Mouse (Mus musculus) limb, embryonic 14.5 days (tissue): ENCODE results near the gene Sit1. TPM values are rescaled to one million over a fixed set of nuclear protein-coding genes. Genes with fewer than 3 reads are reported as not detected.
"Not testable (repeated sequence)": the region's sequence is repeated elsewhere in the genome, so short reads cannot be mapped to it uniquely, and the experiment has no call there.

Source experiments
- ATAC-seq: fragments of 200-750 bp; cut with Nextera tagmentation; 2 replicates; pipeline ENCODE4 v1.8.0; 2017; ENCODE audit warnings: low read depth, moderate number of reproducible peaks, moderate TSS enrichment; ENCODE audit not compliant: low FRiP score
- DNase-seq: peaks from one replicate; pipeline ENCODE4 v3.0.0-alpha.2; 2015; ENCODE audit warnings: low spot score
- H3K27ac ChIP-seq: fragments of 300-500 bp; sonication (generic); replicated peaks from 2 replicates; pipeline ENCODE4 v1.5.1; 2014; ENCODE audit warnings: low read depth, mild to moderate bottlenecking, low read length, moderate library complexity, mixed read lengths
- H3K27me3 ChIP-seq: fragments of 300-500 bp; sonication (generic); 2 replicates; pipeline ENCODE4 v1.6.1; 2014; ENCODE audit warnings: low read length, mixed read lengths; ENCODE audit not compliant: control insufficient read depth, insufficient read depth
- H3K36me3 ChIP-seq: fragments of 300-500 bp; sonication (generic); 2 replicates; pipeline ENCODE4 v1.6.1; 2014; ENCODE audit warnings: mild to moderate bottlenecking, low read length, moderate library complexity, mixed read lengths; ENCODE audit not compliant: control insufficient read depth, insufficient read depth
- H3K4me1 ChIP-seq: fragments of 300-500 bp; sonication (generic); 2 replicates; pipeline ENCODE4 v1.6.1; 2014; ENCODE audit warnings: antibody characterized with exemption, low read length, mixed read lengths; ENCODE audit not compliant: control insufficient read depth, insufficient read depth
- H3K4me2 ChIP-seq: fragments of 300-500 bp; sonication (generic); replicated peaks from 2 replicates; pipeline ENCODE4 v1.6.1; 2014; ENCODE audit warnings: low read depth, mild to moderate bottlenecking, low read length, moderate library complexity; ENCODE audit not compliant: severe bottlenecking
- H3K4me3 ChIP-seq: fragments of 300-500 bp; sonication (generic); replicated peaks from 2 replicates; pipeline ENCODE4 v1.5.1; 2014; ENCODE audit warnings: low read length
- H3K9ac ChIP-seq: fragments of 300-500 bp; sonication (generic); 2 replicates; pipeline ENCODE4 v1.6.1; 2014; ENCODE audit warnings: mild to moderate bottlenecking, low read depth, low read length, moderate library complexity; ENCODE audit not compliant: severe bottlenecking
- H3K9me3 ChIP-seq: fragments of 300-500 bp; sonication (generic); 2 replicates; pipeline ENCODE4 v1.6.1; 2016; ENCODE audit warnings: low read length; ENCODE audit not compliant: control insufficient read depth
- POLR2A ChIP-seq: fragments of 200-500 bp; IDR thresholded peaks from 2 replicates; pipeline ENCODE4 v1.8.0; 2012; ENCODE audit warnings: inconsistent platforms, mild to moderate bottlenecking, moderate library complexity, borderline replicate concordance; ENCODE audit not compliant: insufficient read depth, insufficient read length; ENCODE audit errors: extremely low read depth
- WGBS: fragments of 180-500 bp; shearing (Covaris S2); extraction: QIAGEN DNeasy Blood & Tissue Kit; methylation state at CpG from one replicate; pipeline ENCODE4 v1.1.7; 2014; 5-methylcytosine and 5-hydroxymethylcytosine counted together
- polyA plus RNA-seq, 2 experiments: library from polyadenylated mRNA; depleted of rRNA in 1 of 2; stranded (reverse) in 1 of 2; unstranded in 1 of 2; fragments of >200 nt; fragmentation: Nextera tagmentation in 1 of 2; extraction: Ambion mirVana in 1 of 2; gene quantifications; 2 replicates each; pipeline versions ENCODE4 v1.2.1 to v1.2.3; 2012 to 2014

Sit1 gene
- polyA plus RNA-seq, 2 experiments = not detected

GRCm38 (mm10) chr4:43490801-43491200 is 7.3 kb upstream of the Sit1 start:
- TF ChIP-seq POLR2A = no peak
- Histone ChIP-seq H3K4me1 (peaks cover 10% of the 10 kb centered on the region), H3K9ac (no peak overlapping the region), H3K9me3 (no peaks in the 10 kb centered on the region), H3K4me2 (no peak overlapping the region), H3K4me3 (no peak overlapping the region), H3K36me3 (peaks cover 7% of the 10 kb centered on the region), H3K27ac (no peak overlapping the region), H3K27me3 (no peaks in the 10 kb centered on the region)
- DNase-seq (no peak), ATAC-seq (no peak)
- 88% methylated on average over 5 of the region's 5 CpGs for WGBS

- H3K36me3 ChIP-seq = no peaks in the 10 kb centered on the region
- no peak overlapping the region for H3K9ac ChIP-seq
- ATAC-seq = no peak
- no peaks in the 10 kb centered on the region for H3K9me3 ChIP-seq
- no peak overlapping the region for H3K27ac ChIP-seq
- DNase-seq = no peak
- peaks cover 6% of the 10 kb centered on the region for H3K4me1 ChIP-seq
- H3K4me3 ChIP-seq = no peak overlapping the region
- no peak for TF ChIP-seq POLR2A
- no peaks in the 10 kb centered on the region for H3K27me3 ChIP-seq
- WGBS = 94% methylated on average over 3 of the region's 3 CpGs
- H3K4me2 ChIP-seq = no peak overlapping the region
Observed at GRCm38 (mm10) chr4:43489611-43490010, 6.1 kb upstream of the Sit1 start.

- not testable (repeated sequence) for H3K9me3 ChIP-seq, DNase-seq, H3K27me3 ChIP-seq, H3K4me3 ChIP-seq, H3K36me3 ChIP-seq, H3K4me2 ChIP-seq, H3K9ac ChIP-seq, H3K4me1 ChIP-seq, H3K27ac ChIP-seq, ATAC-seq
- WGBS = 89% methylated on average over 5 of the region's 5 CpGs
Observed at GRCm38 (mm10) chr4:43485666-43486065, 2.1 kb upstream of the Sit1 start.

GRCm38 (mm10) chr4:43482591-43482990 is 943 bp downstream of the Sit1 start:
- H3K4me2 ChIP-seq = no peak overlapping the region
- no peak overlapping the region for H3K9ac ChIP-seq
- H3K4me3 ChIP-seq = no peak overlapping the region
- no peaks in the 10 kb centered on the region for H3K9me3 ChIP-seq
- WGBS = 66% methylated on average over 9 of the region's 10 CpGs
- DNase-seq = no peak
- ATAC-seq = no peak
- H3K4me1 ChIP-seq = no peaks in the 10 kb centered on the region
- no peaks in the 10 kb centered on the region for H3K27me3 ChIP-seq
- no peaks in the 10 kb centered on the region for H3K36me3 ChIP-seq
- no peak for TF ChIP-seq POLR2A
- no peak overlapping the region for H3K27ac ChIP-seq

GRCm38 (mm10) chr4:43481894-43482456 is 1.6 kb downstream of the Sit1 start:
- Histone ChIP-seq H3K27me3 (no peaks in the 10 kb centered on the region), H3K9ac (no peak overlapping the region), H3K4me2 (no peak overlapping the region), H3K4me1 (no peaks in the 10 kb centered on the region), H3K9me3 (no peaks in the 10 kb centered on the region), H3K27ac (no peak overlapping the region), H3K36me3 (no peaks in the 10 kb centered on the region), H3K4me3 (no peak overlapping the region)
- WGBS = 71% methylated on average over 7 of the region's 7 CpGs
- DNase-seq (no peak), ATAC-seq (no peak)
- no peak for TF ChIP-seq POLR2A

GRCm38 (mm10) chr4:43480985-43481384 is 2.5 kb downstream of the Sit1 start:
- no peak overlapping the region for H3K4me2 ChIP-seq
- no peak overlapping the region for H3K4me3 ChIP-seq
- H3K27ac ChIP-seq = no peak overlapping the region
- DNase-seq (no peak), ATAC-seq (no peak)
- H3K36me3 ChIP-seq = no peaks in the 10 kb centered on the region
- no peaks in the 10 kb centered on the region for H3K9me3 ChIP-seq
- TF ChIP-seq POLR2A = no peak
- WGBS = 69% methylated on average over 5 of the region's 5 CpGs
- H3K4me1 ChIP-seq = no peaks in the 10 kb centered on the region
- H3K9ac ChIP-seq = no peak overlapping the region
- H3K27me3 ChIP-seq = no peaks in the 10 kb centered on the region
